Mouse (Mus musculus): ENCODE results near the gene P4ha1.
A peak's percentile ranks its signal among the peaks of the same experiment; 100 is the strongest.

DNA sequence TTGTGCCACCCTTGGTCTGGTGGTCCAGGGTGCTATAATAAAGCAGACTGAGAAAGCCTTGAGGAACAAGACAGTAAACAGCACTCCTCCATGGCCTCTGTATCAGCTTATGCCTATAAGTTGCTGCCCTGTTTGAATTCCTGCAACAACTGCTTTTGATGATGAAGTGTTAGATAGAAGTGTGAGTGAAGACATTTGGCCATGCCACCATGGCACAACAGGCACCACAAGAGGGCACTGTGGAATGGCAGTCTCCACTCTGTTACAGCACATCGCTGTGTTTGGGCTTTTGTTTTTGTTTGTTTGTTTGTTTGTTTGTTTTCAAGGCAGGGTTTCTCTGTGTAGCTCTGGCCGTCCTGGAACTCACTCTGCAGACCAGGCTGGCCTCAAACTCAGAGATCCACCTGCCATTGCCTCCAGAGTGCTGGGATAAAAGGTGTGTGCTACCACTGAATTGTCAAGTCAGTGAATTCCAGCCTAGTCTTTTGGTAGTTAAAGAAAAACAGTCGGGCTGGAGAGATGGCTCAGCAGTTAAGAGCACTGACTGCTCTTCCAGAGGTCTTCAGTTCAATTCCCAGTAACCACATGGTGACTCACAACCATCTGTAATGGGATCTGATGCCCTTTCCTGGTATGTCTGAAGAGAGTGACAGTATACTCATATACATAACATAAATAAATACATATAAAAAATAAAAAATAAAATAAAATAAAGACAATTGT lies 13.9 kb upstream of the P4ha1 start:
- TF ChIP-seq CTCF (IDR thresholded peaks at IDR 0.05; ENCODE audit: borderline replicate concordance, insufficient read depth, low read depth, low read length) (peak; percentile 88), POLR2A (IDR thresholded peaks at IDR 0.05; ENCODE audit: borderline replicate concordance, insufficient read depth, low read length) (no peak)
